Mouse (Mus musculus): Measurements from ENCODE around the gene Nr2f1. TPM values are rescaled to one million over a fixed set of nuclear protein-coding genes. Genes with fewer than 3 reads are reported as not detected.

The Nr2f1 gene
- polyA plus RNA-seq, 1 experiment, result 5.6 TPM

- Histone ChIP-seq H3K27me3 (replicated peaks; ENCODE audit: control insufficient read depth, insufficient read depth, low read length) (peaks cover 6% of the 10 kb centered on the region), H3K27ac (ENCODE audit: insufficient read depth, low read depth, low read length) (no peak overlapping the region), H3K36me3 (ENCODE audit: control insufficient read depth, insufficient read depth, low read length) (no peaks in the 10 kb centered on the region), H3K4me3 (ENCODE audit: insufficient read depth, low read depth, low read length) (no peak overlapping the region), H3K4me1 (ENCODE audit: control insufficient read depth, insufficient read depth, low read length) (no peaks in the 10 kb centered on the region)
- WGBS, result 15% methylated on average over 38 of the region's 38 CpGs
- no peak for DNase-seq
- no peak for TF ChIP-seq CTCF (conservative IDR thresholded peaks at IDR 0.05; ENCODE audit: insufficient read depth, insufficient read length, low read depth, low read length)
- no peak for TF ChIP-seq POLR2A (IDR thresholded peaks at IDR 0.05; ENCODE audit: low read depth, low read length)
Measured at GRCm38 (mm10) chr13:78179312-78180097, 20.1 kb downstream of the Nr2f1 start.

DNA sequence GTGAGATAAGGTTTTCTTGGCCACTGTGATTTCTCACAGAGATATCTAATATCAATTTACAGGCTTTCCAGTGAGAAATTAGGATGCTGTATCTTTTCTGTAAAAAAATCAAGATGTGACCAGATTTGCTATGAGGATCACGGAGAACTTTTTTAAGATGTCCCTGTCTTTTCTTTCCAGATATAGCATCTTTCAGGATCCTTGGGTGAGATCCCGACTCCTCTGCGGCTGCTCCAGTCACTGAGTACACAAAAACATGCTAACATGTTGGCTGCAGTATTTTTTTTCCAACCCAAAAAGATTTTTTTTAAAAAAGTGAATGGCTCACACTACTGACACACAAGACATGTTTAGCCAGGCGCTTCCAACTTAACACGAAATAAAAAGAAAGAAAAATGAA, 20.8 kb downstream of the Nr2f1 start:
- TF ChIP-seq CTCF (conservative IDR thresholded peaks at IDR 0.05; ENCODE audit: insufficient read depth, insufficient read length, low read depth, low read length), result no peak
- TF ChIP-seq POLR2A (IDR thresholded peaks at IDR 0.05; ENCODE audit: low read depth, low read length), result no peak
- Histone ChIP-seq H3K36me3 (ENCODE audit: control insufficient read depth, insufficient read depth, low read length) (no peaks in the 10 kb centered on the region), H3K27me3 (replicated peaks; ENCODE audit: control insufficient read depth, insufficient read depth, low read length) (peaks cover 5% of the 10 kb centered on the region), H3K4me1 (ENCODE audit: control insufficient read depth, insufficient read depth, low read length) (no peaks in the 10 kb centered on the region), H3K4me3 (ENCODE audit: insufficient read depth, low read depth, low read length) (no peak overlapping the region), H3K27ac (ENCODE audit: insufficient read depth, low read depth, low read length) (no peak overlapping the region)
- 39% methylated on average over 5 of the region's 5 CpGs for WGBS
- no peak for DNase-seq

- no peak overlapping the region for H3K4me3 ChIP-seq (ENCODE audit: insufficient read depth, low read depth, low read length)
- peaks cover 6% of the 10 kb centered on the region for H3K27me3 ChIP-seq (replicated peaks; ENCODE audit: control insufficient read depth, insufficient read depth, low read length)
- H3K27ac ChIP-seq (ENCODE audit: insufficient read depth, low read depth, low read length), result no peak overlapping the region
- no peaks in the 10 kb centered on the region for H3K4me1 ChIP-seq (ENCODE audit: control insufficient read depth, insufficient read depth, low read length)
- TF ChIP-seq CTCF (conservative IDR thresholded peaks at IDR 0.05; ENCODE audit: insufficient read depth, insufficient read length, low read depth, low read length) (no peak), POLR2A (IDR thresholded peaks at IDR 0.05; ENCODE audit: low read depth, low read length) (no peak)
- no peak for DNase-seq
- WGBS, result 17% methylated on average over 1 of the region's 1 CpGs
- no peaks in the 10 kb centered on the region for H3K36me3 ChIP-seq (ENCODE audit: control insufficient read depth, insufficient read depth, low read length)
Measured at GRCm38 (mm10) chr13:78178021-78178420, 21.5 kb downstream of the Nr2f1 start.

DNA sequence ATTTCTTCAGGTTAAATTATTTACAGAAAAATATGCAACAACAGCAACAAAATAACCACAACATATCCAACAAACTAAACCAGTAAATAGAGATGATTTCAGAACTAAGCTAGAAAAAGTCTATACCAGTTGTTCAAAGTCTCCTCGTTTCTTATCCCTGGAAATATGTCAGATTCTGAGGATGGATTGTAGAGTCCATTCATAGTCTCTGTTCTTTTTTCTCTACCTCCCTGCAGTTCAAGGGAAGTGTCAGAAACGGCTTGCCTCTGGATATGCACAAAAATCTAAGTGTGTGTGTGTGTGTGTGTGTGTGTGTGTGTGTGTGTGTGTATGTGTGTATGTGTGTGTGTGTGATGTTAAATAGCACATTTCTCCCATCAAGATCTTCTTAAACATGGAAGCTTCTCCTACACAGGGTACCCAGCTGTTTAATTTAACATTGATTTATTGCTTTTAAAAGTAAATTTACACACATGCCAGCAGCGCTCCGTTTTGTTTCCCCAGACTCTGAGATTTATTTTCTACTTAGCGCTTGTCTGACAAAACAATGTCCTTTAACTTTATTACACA, 22.1 kb downstream of the Nr2f1 start:
- WGBS, result 27% methylated on average over 5 of the region's 5 CpGs
- TF ChIP-seq CTCF (conservative IDR thresholded peaks at IDR 0.05; ENCODE audit: insufficient read depth, insufficient read length, low read depth, low read length) (no peak), POLR2A (IDR thresholded peaks at IDR 0.05; ENCODE audit: low read depth, low read length) (no peak)
- peaks cover 6% of the 10 kb centered on the region for H3K27me3 ChIP-seq (replicated peaks; ENCODE audit: control insufficient read depth, insufficient read depth, low read length)
- H3K36me3 ChIP-seq (ENCODE audit: control insufficient read depth, insufficient read depth, low read length), result no peaks in the 10 kb centered on the region
- no peak for DNase-seq
- no peak overlapping the region for H3K27ac ChIP-seq (ENCODE audit: insufficient read depth, low read depth, low read length)
- H3K4me3 ChIP-seq (ENCODE audit: insufficient read depth, low read depth, low read length), result no peak overlapping the region
- H3K4me1 ChIP-seq (ENCODE audit: control insufficient read depth, insufficient read depth, low read length), result no peaks in the 10 kb centered on the region

DNA sequence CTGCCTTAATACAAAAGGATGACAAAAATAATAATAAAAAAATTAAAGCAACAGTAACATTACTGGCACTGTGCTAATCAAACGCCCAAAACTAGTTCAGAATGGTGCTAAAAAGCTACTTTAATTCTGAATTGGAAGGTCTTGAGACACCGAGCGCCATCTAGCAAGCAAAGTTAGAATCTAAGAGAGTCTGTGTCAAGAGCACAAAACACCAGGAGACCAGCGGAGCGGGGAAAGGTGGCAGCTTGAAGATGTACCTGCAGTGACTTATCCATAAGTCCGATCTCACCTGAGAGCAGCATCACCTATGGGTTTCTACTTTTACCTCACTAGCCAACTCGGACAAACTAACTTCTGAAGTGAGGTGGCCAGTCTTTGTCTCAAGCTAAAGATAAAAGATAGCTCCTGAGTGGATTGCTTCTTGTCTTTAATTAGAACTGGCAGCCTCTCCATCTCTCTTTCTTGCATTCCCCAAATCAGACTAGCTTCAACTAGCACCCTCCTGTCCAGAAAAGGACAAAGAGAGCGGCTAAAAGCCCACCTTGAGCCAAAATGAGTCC, 23.7 kb downstream of the Nr2f1 start:
- Histone ChIP-seq H3K27ac (ENCODE audit: insufficient read depth, low read depth, low read length) (no peak overlapping the region), H3K36me3 (ENCODE audit: control insufficient read depth, insufficient read depth, low read length) (no peaks in the 10 kb centered on the region), H3K4me1 (ENCODE audit: control insufficient read depth, insufficient read depth, low read length) (no peaks in the 10 kb centered on the region), H3K4me3 (ENCODE audit: insufficient read depth, low read depth, low read length) (no peak overlapping the region), H3K27me3 (replicated peaks; ENCODE audit: control insufficient read depth, insufficient read depth, low read length) (peaks cover 6% of the 10 kb centered on the region)
- 8% methylated on average over 8 of the region's 8 CpGs for WGBS
- TF ChIP-seq POLR2A (IDR thresholded peaks at IDR 0.05; ENCODE audit: low read depth, low read length) (no peak), CTCF (conservative IDR thresholded peaks at IDR 0.05; ENCODE audit: insufficient read depth, insufficient read length, low read depth, low read length) (0 out of 2 replicates have a peak, but pooled peaks have one; percentile 18)
- DNase-seq, result peak; percentile 38

- H3K36me3 ChIP-seq (ENCODE audit: control insufficient read depth, insufficient read depth, low read length), result no peaks in the 10 kb centered on the region
- 29% methylated on average over 1 of the region's 1 CpGs for WGBS
- H3K27ac ChIP-seq (ENCODE audit: insufficient read depth, low read depth, low read length), result no peak overlapping the region
- no peak overlapping the region for H3K4me3 ChIP-seq (ENCODE audit: insufficient read depth, low read depth, low read length)
- peaks cover 6% of the 10 kb centered on the region for H3K27me3 ChIP-seq (replicated peaks; ENCODE audit: control insufficient read depth, insufficient read depth, low read length)
- DNase-seq, result no peak
- no peak for TF ChIP-seq CTCF (conservative IDR thresholded peaks at IDR 0.05; ENCODE audit: insufficient read depth, insufficient read length, low read depth, low read length)
- TF ChIP-seq POLR2A (IDR thresholded peaks at IDR 0.05; ENCODE audit: low read depth, low read length), result no peak
- H3K4me1 ChIP-seq (ENCODE audit: control insufficient read depth, insufficient read depth, low read length), result no peaks in the 10 kb centered on the region
Measured at GRCm38 (mm10) chr13:78174891-78175290, 24.7 kb downstream of the Nr2f1 start.

DNA sequence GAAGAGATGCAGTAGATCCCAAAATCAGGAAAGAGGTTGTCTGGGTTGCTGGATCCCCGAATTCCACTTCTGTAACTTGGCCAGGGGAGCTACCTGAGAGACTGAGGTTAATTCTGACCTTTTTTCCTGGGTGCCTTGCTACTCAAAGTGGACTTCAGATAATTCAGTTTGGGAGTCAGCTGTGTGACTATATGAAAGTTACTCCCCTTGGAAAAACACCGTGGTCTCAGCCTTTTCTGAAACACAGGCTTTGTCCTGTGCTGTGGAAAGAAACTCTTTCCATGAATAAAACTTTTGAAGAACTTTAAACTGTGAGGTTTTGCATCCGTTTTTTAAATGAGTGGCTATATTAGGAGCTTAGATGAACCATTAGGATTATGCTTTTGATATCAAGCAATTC, 25.4 kb downstream of the Nr2f1 start:
- DNase-seq, result no peak
- Histone ChIP-seq H3K4me3 (ENCODE audit: insufficient read depth, low read depth, low read length) (no peak overlapping the region), H3K36me3 (ENCODE audit: control insufficient read depth, insufficient read depth, low read length) (no peaks in the 10 kb centered on the region), H3K4me1 (ENCODE audit: control insufficient read depth, insufficient read depth, low read length) (no peaks in the 10 kb centered on the region), H3K27ac (ENCODE audit: insufficient read depth, low read depth, low read length) (no peak overlapping the region), H3K27me3 (replicated peaks; ENCODE audit: control insufficient read depth, insufficient read depth, low read length) (peaks cover 1% of the 10 kb centered on the region)
- 18% methylated on average over 3 of the region's 3 CpGs for WGBS
- no peak for TF ChIP-seq POLR2A (IDR thresholded peaks at IDR 0.05; ENCODE audit: low read depth, low read length)
- no peak for TF ChIP-seq CTCF (conservative IDR thresholded peaks at IDR 0.05; ENCODE audit: insufficient read depth, insufficient read length, low read depth, low read length)

Measured in kidney, adult 2 months (tissue).